Comparison of ENCODE assay signal across 9 mouse cellular contexts in the genomic region with DNA sequence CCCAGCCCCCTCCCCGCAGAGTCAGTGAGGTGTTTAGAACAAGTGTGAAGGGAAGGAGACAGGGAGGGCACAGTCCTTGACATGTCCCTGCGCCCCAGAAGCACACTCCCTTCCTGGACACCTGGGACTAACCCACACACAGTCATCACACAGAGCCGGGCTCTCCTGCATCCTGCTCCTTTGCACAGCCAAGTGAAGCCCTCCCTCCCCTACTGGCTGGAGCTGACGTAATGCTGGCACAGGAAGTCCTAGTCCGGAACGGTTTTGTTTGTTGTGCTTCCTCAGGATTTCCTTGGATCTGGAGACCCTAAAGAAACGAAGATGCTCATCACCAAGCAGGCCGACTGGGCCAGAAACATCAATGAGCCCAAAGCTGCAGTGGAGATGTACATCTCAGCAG. TPM values are rescaled to one million over a fixed set of nuclear protein-coding genes. Genes with fewer than 3 reads are reported as not detected.
DNase-seq lines count a peak whose midpoint lies in the region; ATAC-seq and TF ChIP-seq lines count a peak whose summit lies in the region.
"Had no signal": no experiment of that assay in that cellular context is flagged by ENCODE, and none has a peak within 500 bp of the region (broad histone marks: within the 10 kb centered on the region; RNA-seq: fewer than 3 reads in every experiment).

No protein-coding gene starts in this region.

- peak; percentile 89 for ATAC-seq in heart, postnatal 0 days (ENCODE audit: insufficient read depth, low read depth)
- ATAC-seq in liver, embryonic 13.5 days (ENCODE audit: low read depth), result peak; percentile 46; the same call in 1 of the 2 replicates

- DNase-seq in spleen, adult 2 months (ENCODE audit: low read depth in 1 of 2, low spot score in 2 of 2), result no peak
- DNase-seq in spleen, adult 18-20 months, result no peak
- peak; percentile 87 for DNase-seq in heart, postnatal 0 days (ENCODE audit: low spot score)
- DNase-seq in liver, embryonic 13.5 days, result no peak
- peak; percentile 53 for DNase-seq in thymus, postnatal 0 days (ENCODE audit: low spot score)
- no peak for DNase-seq in ovary, postnatal 36 days (ENCODE audit: low spot score)
- no peak for DNase-seq in layer of hippocampus, postnatal 14 days (ENCODE audit: low spot score in 2 of 2)
- no peak for DNase-seq in left cerebral cortex, postnatal 14 days (ENCODE audit: low spot score in 2 of 2)

- H3K4me3 ChIP-seq in spleen, adult 2 months (ENCODE audit: extremely low read depth, insufficient read depth, insufficient read length), result no peak overlapping the region
- no peak overlapping the region for H3K4me3 ChIP-seq in heart, postnatal 0 days (ENCODE audit: low read depth, low read length)
- no peak overlapping the region for H3K4me3 ChIP-seq in liver, embryonic 13.5 days (replicated peaks)

- H3K27ac ChIP-seq in spleen, adult 2 months (ENCODE audit: insufficient read depth, low read length), result peak overlapping the region; percentile 3; the same call in 1 of the 2 replicates
- H3K27ac ChIP-seq in heart, postnatal 0 days (ENCODE audit: low read depth), result peak overlapping the region; percentile 87
- no peak overlapping the region for H3K27ac ChIP-seq in liver, embryonic 13.5 days

- no peak for TF ChIP-seq POLR2A in spleen, adult 2 months (IDR thresholded peaks at IDR 0.05; ENCODE audit: low read depth, low read length)

- H3K36me3 ChIP-seq in spleen, adult 2 months (ENCODE audit: control insufficient read depth, insufficient read depth, low read length), result no peaks in the 10 kb centered on the region
- H3K36me3 ChIP-seq in heart, postnatal 0 days (replicated peaks; ENCODE audit: control insufficient read depth, insufficient read depth, low read length), result no peaks in the 10 kb centered on the region
- no peaks in the 10 kb centered on the region for H3K36me3 ChIP-seq in liver, embryonic 13.5 days

- TF ChIP-seq EP300 in heart, postnatal 0 days (IDR thresholded peaks at IDR 0.05; ENCODE audit: low read depth), result peak; percentile 89

- no peaks in the 10 kb centered on the region for H3K27me3 ChIP-seq in spleen, adult 2 months (ENCODE audit: control insufficient read depth, insufficient read depth, low read length)
- no peaks in the 10 kb centered on the region for H3K27me3 ChIP-seq in heart, postnatal 0 days (ENCODE audit: control insufficient read depth, insufficient read depth, low read length)
- H3K27me3 ChIP-seq in liver, embryonic 13.5 days, result no peaks in the 10 kb centered on the region

- TF ChIP-seq CTCF in spleen, adult 2 months (IDR thresholded peaks at IDR 0.05; ENCODE audit: extremely low read depth, insufficient read depth, insufficient read length, insufficient replicate concordance), result no peak
- TF ChIP-seq CTCF in heart, postnatal 0 days (IDR thresholded peaks at IDR 0.05; ENCODE audit: low read depth), result no peak

- intact Hi-C loops in left cerebral cortex, postnatal 14 days (cut with DNase I), result no loop called here

- no peak overlapping the region for H3K4me2 ChIP-seq in heart, postnatal 0 days (ENCODE audit: low read depth, low read length)
- H3K4me2 ChIP-seq in liver, embryonic 13.5 days, result no peak overlapping the region

- peaks cover 26% of the 10 kb centered on the region; the same call in 1 of the 2 replicates for H3K4me1 ChIP-seq in spleen, adult 2 months (ENCODE audit: control insufficient read depth, insufficient read depth, insufficient read length)
- peaks cover 39% of the 10 kb centered on the region for H3K4me1 ChIP-seq in heart, postnatal 0 days (ENCODE audit: control insufficient read depth, insufficient read depth)
- peaks cover 47% of the 10 kb centered on the region for H3K4me1 ChIP-seq in liver, embryonic 13.5 days (replicated peaks)

- H3K9ac ChIP-seq in heart, postnatal 0 days (replicated peaks; ENCODE audit: low read depth, low read length), result no peak overlapping the region
- no peak overlapping the region for H3K9ac ChIP-seq in liver, embryonic 13.5 days

- WGBS in spleen, adult 2 months, result 24% methylated on average over 8 of the region's 8 CpGs
- WGBS in heart, postnatal 0 days, result 45% methylated on average over 8 of the region's 8 CpGs
- WGBS in liver, embryonic 13.5 days (ENCODE audit: insufficient replicate concordance), result 35% methylated on average over 8 of the region's 8 CpGs

- no peaks in the 10 kb centered on the region for H3K9me3 ChIP-seq in heart, postnatal 0 days (replicated peaks; ENCODE audit: control insufficient read depth, low read length)
- no peaks in the 10 kb centered on the region for H3K9me3 ChIP-seq in liver, embryonic 13.5 days (replicated peaks)

RNA-seq across cellular contexts. Expression of gene Rho, which starts 21.6 kb away (rescaled TPM):
- polyA plus RNA-seq in spleen, adult 2 months (2012; rRNA removed), result 0.16 and 0.37 TPM in 2 replicates
- total RNA-seq in heart, postnatal 0 days (2014; rRNA removed; ENCODE audit: low replicate concordance), result 1.3 TPM in 1 of 2 replicates, not detected in the other
- 0.04 TPM in 1 of 2 replicates, not detected in the other for polyA plus RNA-seq in heart, postnatal 0 days (2015; fragmentation: Nextera tagmentation; extraction: Ambion mirVana)
- polyA plus RNA-seq in liver, embryonic 13.5 days (2015; fragmentation: Nextera tagmentation; extraction: Ambion mirVana), result not detected in 2 replicates
- 0.10 TPM in 1 of 2 replicates, not detected in the other for polyA plus RNA-seq in thymus, postnatal 0 days (2015; fragmentation: Nextera tagmentation; extraction: Ambion mirVana)
- total RNA-seq in layer of hippocampus, postnatal 14 days (2021), result under 1 TPM; 0.41 to 0.48 TPM
- total RNA-seq in left cerebral cortex, postnatal 14 days (2021), result under 1 TPM; 0.25 to 0.64 TPM

RNA-seq across cellular contexts. Expression of gene H1foo, which starts 34.8 kb away (rescaled TPM):
- not detected in 2 replicates for polyA plus RNA-seq in spleen, adult 2 months (2012; rRNA removed)
- total RNA-seq in heart, postnatal 0 days (2014; rRNA removed; ENCODE audit: low replicate concordance), result not detected in 2 replicates
- polyA plus RNA-seq in heart, postnatal 0 days (2015; fragmentation: Nextera tagmentation; extraction: Ambion mirVana), result not detected in 2 replicates
- polyA plus RNA-seq in liver, embryonic 13.5 days (2015; fragmentation: Nextera tagmentation; extraction: Ambion mirVana), result not detected in 2 replicates
- polyA plus RNA-seq in thymus, postnatal 0 days (2015; fragmentation: Nextera tagmentation; extraction: Ambion mirVana), result 0.23 and 0.28 TPM in 2 replicates
- total RNA-seq in layer of hippocampus, postnatal 14 days (2021), result not detected
- total RNA-seq in left cerebral cortex, postnatal 14 days (2021), result not detected
- polyA plus RNA-seq: large intestine, adult 2 months had no signal

RNA-seq across cellular contexts. Expression of gene Ift122, which starts 56.7 kb away (rescaled TPM):
- polyA plus RNA-seq in spleen, adult 2 months (2012; rRNA removed), result 4.5 and 4.6 TPM in 2 replicates
- 17.8 and 25.8 TPM in 2 replicates for total RNA-seq in heart, postnatal 0 days (2014; rRNA removed; ENCODE audit: low replicate concordance)
- 13.3 and 13.5 TPM in 2 replicates for polyA plus RNA-seq in heart, postnatal 0 days (2015; fragmentation: Nextera tagmentation; extraction: Ambion mirVana)
- polyA plus RNA-seq in liver, embryonic 13.5 days (2015; fragmentation: Nextera tagmentation; extraction: Ambion mirVana), result 2.9 and 3.0 TPM in 2 replicates
- polyA plus RNA-seq in thymus, postnatal 0 days (2015; fragmentation: Nextera tagmentation; extraction: Ambion mirVana), result 8.2 and 11.0 TPM in 2 replicates
- 10 to 100 TPM; 23.8 to 24.7 TPM for total RNA-seq in layer of hippocampus, postnatal 14 days (2021)
- total RNA-seq in left cerebral cortex, postnatal 14 days (2021), result 10 to 100 TPM; 31.6 to 35.1 TPM

RNA-seq across cellular contexts. Expression of gene Mbd4, which starts 56.8 kb away (rescaled TPM):
- 3.2 and 3.5 TPM in 2 replicates for polyA plus RNA-seq in spleen, adult 2 months (2012; rRNA removed)
- total RNA-seq in heart, postnatal 0 days (2014; rRNA removed; ENCODE audit: low replicate concordance), result 1.2 and 1.5 TPM in 2 replicates
- 3.4 and 4.8 TPM in 2 replicates for polyA plus RNA-seq in heart, postnatal 0 days (2015; fragmentation: Nextera tagmentation; extraction: Ambion mirVana)
- polyA plus RNA-seq in liver, embryonic 13.5 days (2015; fragmentation: Nextera tagmentation; extraction: Ambion mirVana), result 9.9 and 12.1 TPM in 2 replicates
- 18.7 and 20.8 TPM in 2 replicates for polyA plus RNA-seq in thymus, postnatal 0 days (2015; fragmentation: Nextera tagmentation; extraction: Ambion mirVana)
- 1 to 10 TPM; 5.0 to 5.8 TPM for total RNA-seq in layer of hippocampus, postnatal 14 days (2021)
- 1 to 10 TPM; 7.4 to 8.1 TPM for total RNA-seq in left cerebral cortex, postnatal 14 days (2021)

Comparison
In these comparisons a context has a peak if more than half of its experiments do, and no peak if none do; other contexts are left out.
1. DNase-seq: peak in heart, postnatal 0 days (single experiment) and thymus, postnatal 0 days (single experiment); none in spleen, adult 2 months (0 of 2), spleen, adult 18-20 months (0 of 2), liver, embryonic 13.5 days (single experiment), ovary, postnatal 36 days (single experiment), layer of hippocampus, postnatal 14 days (0 of 2) and left cerebral cortex, postnatal 14 days (0 of 2).